Mouse (Mus musculus) cerebellum, postnatal 10 days (tissue): ENCODE results near the gene Nmnat3.

Experiments
- DNase-seq, 2 experiments: peaks; one replicate each; pipeline ENCODE4 v3.0.0; 2021; ENCODE audit warnings: mixed read lengths in 2 of 2

The Nmnat3 gene

DNA sequence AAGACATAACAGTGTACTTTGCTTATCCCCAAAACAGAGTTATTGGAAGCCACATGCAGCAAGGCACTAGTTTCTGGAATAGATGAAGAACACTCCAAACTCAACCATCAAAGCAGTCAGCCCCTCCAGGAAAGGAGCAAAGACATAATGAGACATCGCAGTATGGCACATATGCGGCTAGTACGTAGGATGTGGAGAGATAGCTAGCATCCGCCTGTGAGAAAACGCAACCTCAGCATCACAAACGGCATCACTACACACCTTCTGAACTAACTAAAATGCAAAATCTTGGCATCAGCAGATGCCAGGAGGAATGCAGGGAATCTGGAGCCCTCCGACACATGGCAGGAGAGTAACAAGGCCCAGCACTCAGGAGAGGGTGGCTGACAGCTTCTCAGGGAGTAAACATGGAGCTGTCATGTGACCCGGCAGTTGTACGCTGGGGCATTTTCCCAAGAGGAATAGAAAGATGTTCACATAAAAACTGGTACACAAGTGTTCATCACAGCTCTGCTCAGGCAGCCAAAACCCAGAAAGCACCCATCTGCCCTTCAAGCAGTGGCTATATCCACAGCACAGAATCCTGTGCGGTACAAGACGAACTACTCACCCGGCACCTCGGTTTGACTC is 80.2 kb downstream of the Nmnat3 start:
- no peak for DNase-seq

DNA sequence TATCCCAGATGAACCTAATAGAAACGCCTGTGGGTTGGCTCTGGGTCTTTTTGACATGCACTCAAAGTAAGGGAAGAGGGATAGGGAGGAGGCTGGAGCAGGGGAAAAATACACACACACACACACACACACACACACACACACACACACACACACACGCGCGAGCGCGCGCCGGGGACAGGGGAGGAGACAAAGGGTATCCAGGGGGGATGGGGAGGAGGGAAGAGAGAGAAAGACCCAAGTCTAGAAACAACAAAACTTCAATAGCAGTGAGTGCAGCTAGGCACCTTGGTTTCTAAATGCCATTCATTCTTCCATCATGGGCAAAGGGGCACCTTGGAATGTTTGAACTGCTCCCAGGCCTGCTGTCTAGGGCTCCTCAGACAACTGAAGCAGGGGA is 82.5 kb downstream of the Nmnat3 start:
- DNase-seq, result no peak

DNA sequence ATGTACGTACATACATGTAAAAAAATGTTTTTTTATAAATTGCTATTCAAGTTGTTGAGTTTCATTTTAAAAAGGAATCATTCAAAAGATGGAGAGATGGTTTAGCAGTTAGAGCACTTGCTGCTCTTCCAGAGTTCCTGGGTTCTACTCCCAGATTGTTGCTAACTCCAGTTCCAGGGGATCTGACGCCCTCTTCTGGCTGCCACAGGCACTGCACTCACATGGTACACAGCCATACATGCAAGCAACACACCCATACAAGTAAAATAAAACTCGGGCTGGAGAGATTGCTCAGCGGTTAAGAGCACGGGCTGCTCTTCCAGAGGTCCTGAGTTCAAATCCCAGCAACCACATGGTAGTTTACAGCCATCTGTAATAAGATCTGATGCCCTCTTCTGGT is 86.1 kb downstream of the Nmnat3 start:
- DNase-seq, result no peak

DNA sequence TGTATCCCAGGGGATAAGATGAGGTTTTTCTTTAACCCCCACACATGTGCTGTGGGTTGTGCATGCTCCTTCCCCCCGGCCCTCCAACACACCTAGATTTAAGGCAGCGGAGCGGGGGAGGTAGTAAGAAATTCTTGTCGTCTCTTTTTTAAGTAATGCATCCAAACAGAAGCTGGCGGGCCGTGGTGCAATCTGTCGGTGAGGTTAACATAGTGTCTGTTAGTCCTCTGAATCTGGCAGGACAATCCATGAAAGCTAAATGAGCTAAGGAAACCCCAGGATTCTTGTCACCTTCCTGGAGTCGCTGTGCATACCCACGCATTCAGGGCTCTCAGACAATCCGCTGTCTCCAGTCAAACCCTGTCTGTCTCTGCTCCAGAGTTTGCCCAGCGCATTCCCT is 87.7 kb downstream of the Nmnat3 start:
- no peak for DNase-seq

DNA sequence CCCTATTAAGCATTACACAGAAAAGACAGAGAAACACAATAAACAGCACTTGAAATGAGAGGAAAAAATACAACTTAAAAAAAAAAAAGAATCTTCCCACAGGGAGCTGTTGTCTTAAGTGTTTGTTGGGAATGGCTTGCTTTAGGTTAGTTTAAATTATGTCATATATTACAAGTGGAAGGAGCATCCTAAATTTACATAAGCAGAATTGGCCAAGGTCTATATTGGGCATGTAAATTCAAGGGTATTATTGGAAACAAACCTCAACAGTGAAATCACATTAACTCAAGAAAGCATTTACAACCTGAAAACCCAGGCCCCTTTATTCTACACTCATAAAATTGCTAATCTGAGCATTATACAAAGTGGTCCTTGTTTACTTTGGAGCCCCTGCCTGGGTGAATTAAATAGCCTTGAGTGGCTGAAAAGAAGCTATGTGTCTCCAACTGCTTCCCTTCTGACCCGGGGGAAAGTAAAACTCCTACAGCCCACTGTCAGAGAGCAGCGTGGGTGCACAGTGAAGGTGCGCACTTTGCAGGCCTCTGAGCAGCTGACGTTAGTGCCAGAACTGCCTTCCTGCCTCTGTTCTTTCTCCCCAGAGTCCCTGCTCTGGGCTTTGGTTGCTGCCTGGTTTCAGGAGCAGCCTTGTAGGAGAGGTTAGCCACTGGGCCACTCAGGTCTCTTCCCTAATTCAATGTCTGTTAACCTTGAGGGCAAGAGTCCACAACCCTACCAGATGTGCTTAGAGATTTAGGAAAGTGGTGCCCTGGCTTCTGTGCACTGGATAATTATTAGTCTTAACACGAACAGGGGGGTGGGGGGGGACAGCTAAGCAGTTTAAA is 88.3 kb downstream of the Nmnat3 start:
- no peak for DNase-seq

DNA sequence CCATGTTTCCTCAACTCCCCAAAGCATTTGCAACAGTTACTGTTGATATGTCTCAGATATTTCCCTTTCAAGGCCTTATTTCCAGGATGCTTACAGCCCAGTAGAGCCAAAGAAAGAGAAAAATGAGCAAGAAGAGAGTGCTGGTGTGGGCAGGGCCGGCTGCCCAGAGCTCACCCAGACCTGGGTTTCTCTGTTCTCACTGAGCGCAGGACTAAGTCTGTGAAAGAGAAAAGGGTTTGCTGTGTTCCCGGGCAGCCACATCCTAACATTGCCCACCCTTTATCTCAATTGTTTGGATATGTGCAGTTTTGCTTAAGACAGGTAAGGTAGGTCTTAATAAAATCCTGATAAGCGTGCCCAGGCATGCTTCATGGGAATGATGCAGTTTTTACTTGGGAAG is 92.5 kb downstream of the Nmnat3 start:
- DNase-seq, result no peak

DNA sequence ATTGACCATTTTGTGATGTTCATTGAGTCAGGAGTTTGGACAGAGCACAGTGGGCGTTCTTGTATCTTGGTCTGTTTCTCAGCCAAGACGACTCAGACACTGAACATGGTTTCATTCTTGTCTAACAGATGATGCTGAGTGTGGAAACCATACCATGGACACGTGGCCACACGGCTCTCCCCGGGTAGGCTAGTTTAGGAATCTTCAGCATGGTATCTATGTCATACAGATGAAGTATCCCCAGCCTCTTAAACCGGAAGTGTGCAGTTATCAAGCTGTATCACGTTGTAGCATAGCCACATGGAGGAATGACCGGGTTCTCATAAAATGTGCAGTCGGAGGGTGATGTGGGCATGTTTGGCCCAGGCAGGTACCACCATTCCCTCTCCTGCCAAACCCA is 93.4 kb downstream of the Nmnat3 start:
- DNase-seq, result no peak

DNA sequence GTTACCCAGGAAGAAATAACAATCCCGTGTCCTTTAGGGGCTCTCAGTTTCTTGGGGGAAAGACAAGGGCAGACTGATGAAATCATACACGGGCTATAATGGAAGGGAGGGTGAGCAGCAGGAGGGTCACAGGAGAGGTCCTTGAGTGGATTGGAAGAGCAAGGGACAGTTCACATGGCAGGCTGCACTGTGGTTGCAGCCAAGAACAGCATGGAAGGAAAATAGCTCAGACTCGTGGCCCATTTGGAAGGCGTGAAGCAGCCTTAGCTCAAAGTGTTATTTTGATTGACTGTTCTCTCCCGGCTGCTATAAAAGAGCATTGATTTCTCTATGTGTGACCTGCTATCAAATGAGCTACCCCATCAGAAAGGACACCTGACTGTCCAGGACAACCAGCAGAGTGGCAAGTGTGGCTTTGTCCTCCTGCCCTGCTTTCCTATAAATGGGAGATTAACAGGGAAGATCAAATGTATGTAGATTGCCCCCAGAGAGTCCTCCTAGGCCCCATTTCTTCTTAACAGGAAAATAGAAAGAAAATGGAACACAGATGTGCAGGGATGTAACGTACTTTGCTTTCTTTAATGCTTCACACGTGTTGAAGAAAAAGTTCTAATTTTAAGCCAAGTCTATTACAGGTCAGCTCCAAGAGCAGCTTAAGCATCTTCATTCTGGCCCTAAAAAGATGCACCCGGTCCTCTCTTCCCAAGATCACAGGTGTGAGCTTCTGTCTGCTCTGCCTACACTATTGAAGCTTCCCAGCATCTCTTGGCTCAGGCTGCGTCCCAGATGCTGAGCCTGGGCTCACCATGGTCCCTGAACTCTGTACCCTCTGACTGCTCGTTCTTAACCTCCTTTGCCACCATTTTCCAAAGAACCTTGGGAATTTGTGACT is 100.8 kb downstream of the Nmnat3 start:
- peak; percentile 54 to 64 for DNase-seq

DNA sequence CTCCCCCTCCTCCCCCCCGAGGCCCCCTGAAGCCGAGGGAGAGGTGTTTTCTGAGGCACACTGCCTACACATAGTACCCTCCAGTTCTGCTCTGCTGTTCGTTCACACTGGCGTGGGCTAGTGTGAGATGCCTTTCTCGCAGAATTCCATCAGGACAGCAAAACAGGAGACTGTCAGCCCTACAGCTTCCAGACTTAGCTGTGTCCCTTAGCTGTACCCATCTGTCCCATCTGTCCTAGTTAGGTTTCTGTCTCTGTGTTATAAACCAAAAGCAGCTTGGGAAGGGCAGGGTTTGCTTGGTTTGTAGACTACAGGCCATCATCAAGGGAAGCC is 101.4 kb downstream of the Nmnat3 start:
- no peak for DNase-seq

DNA sequence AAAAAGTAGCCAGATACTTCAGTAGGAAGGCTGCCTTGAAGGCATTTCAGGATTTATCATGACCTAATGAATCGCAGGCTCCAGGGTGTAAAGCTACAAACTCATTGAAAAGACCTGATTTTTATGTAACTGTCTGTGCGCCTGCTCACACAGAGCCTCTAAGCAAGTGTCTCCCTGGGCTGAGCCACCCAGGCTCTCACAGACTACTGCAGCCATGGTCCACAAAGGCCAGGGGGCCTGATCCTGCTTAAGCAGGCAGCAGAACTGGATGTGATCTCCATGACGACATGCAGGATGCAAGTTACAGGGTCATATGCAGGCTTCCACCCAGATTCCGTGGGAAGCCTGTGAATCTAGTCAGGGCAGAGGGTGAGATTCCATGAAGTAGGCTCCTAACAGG is 106.3 kb downstream of the Nmnat3 start:
- DNase-seq, result no peak

DNA sequence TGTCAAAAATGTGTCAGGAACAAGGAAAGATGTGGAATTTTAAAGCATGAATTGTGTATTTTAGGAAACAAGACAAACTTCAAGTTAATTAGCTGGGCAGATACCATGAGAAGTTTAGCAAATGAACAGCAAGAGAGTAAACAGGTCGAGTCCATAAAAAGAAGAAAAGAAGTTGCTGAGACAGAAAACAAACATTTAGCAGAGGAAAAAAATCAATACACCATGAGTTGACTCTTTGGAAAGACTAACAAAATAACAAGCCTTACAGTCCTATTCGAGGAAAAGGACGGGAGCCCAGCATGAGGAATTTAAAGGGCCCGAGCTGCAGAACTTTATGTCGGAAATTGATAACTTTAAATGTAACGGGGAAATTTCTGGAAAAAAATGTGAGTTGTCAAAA is 110.0 kb downstream of the Nmnat3 start:
- no peak for DNase-seq

DNA sequence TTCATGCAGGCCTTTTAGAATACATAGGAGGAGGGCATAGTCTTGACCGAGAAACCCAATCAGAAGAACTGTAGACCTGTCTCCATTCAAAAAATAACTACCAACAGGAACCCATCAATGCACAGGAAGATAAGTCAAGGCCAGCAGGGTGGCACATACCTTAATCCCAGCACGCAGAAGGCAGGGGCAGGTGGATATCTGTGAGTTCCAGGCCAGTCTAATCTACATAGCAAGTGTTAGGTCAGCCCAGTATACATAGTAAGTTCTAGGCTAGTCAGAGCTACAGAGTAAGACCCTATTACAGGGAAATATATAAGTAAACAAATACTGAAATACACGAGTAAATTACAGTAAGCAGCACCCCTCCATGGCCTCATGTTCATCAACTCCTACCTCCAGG is 110.6 kb downstream of the Nmnat3 start:
- no peak for DNase-seq

DNA sequence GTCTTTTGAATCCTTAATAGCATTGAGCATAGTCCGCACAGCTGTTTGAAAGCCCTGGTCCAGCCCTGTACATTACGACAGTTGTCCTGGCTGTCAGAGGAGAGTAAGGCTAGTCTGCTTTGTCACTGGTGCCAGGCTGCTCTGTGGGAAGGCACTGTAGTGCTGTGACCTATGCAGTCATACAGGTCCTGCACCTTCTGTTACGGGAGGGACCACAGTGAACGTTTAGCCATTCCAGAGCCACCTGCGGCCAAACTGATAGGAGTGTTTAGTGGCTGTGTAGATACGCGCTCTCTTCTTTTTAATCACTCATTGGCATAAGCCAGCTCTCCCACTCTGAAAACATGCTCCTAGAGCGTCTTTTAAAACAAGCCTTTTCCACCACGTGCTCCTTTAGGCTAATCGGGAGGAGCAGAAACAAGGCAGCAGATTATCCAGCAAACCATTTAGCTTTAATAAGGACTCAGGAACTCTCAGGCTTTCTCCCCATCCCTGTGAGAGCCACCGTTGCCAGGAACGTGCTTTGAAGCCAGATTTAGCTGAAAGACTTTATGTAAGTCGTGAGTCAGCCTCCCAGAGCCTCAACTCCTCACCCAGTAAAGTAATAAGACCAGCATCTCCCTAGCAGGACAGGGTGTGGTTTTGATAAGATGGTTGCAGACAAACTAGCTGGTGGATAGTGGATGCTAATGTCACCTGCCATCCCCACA is 113.1 kb downstream of the Nmnat3 start:
- DNase-seq, result peak; percentile 49 to 71

DNA sequence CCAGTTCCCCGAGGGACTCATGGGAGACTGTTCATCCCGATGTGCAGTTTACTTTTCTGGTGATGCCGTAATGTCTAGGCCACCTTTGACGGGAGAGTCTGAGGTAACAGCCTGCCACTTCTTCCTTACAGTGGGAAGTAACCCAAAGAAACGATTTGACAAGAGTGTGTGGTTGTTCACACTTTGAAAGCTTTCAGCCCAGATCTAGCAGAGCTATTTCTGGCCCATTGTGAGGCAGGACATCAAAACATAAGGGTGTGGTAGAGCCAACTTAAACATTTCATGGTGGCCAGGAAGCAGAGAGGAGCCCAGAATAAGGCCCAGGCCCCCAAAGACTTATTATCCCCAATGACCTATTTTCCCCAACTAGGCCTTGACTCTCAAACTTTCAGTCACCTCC is 114.4 kb downstream of the Nmnat3 start:
- no peak for DNase-seq

DNA sequence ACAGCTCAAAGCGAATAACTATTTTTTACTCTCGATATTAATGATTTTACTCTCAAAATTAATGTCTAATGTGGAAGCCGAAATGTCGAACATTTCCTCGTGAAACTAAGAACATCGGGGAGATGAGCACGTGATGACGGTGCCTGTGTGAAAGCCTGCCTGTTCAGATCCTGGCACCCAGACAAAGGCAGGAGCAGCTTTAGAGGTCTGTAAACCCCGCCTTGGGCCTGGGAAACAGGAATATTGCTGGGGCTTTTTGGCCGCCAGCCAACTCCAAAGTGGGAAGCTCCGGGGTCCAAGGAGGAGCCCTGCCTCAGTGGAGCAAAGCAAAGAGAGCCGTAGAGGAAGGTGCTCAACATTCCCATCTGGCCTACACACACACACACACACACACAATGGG is 120.5 kb downstream of the Nmnat3 start:
- DNase-seq, result peak; percentile 30 to 34

DNA sequence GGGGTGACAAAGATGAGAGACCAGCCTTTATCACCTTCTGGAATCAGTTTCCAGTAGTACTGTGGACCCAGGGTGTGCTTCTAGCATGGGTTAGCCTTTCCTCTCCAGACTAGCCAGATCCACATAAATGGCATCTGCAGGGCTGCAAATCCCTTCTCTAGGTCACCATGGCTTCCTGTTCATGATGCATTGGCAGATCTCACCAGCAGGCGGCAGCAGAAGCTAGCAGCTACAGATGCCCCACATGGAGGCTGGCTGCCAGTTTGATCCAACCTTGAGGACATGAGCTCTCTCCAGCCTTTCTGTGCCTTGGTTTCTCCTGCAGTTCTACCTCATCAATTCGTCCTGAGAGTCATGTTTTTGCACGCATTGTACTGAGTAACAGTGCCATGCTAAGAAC is 121.9 kb downstream of the Nmnat3 start:
- peak; percentile 89 to 90 for DNase-seq

DNA sequence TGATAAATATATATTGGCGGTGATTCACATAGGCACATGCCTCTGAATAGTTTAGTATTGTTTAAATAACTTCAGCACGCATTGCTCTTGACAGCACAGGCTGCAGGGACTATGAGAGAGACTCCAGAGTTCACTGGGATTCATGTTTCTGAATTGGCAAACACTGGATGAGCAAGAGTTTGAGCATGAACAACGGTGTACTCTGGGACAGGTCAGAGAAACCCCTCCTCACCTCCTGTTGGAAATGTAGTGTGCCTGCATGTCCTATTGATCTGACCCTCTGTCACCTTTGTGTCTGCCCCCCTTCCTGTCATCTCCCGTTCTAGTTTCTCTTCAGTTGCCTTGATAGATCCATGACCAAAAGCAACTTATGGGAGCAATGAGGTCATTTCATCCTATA is 128.2 kb downstream of the Nmnat3 start:
- DNase-seq, result no peak

DNA sequence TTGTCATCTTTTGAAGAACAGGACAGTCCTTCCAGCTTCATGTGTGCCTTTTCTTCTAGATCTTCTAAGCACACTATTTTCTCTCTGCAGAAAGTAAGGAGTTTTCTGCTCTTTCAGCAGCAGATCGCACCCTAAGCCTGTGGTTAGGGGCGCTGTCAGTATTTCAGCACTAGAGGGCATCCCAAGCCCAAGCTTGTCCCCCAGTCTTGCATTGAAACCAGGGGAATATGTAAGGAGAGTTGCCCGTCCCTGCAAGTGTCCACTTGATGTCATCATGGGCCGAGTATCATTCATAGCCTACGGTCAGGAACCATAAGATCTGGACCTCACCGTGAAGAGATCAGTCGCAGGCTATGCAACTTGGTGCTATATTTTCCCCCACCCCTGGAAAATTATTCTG is 130.7 kb downstream of the Nmnat3 start:
- peak; percentile 41 to 49 for DNase-seq

DNA sequence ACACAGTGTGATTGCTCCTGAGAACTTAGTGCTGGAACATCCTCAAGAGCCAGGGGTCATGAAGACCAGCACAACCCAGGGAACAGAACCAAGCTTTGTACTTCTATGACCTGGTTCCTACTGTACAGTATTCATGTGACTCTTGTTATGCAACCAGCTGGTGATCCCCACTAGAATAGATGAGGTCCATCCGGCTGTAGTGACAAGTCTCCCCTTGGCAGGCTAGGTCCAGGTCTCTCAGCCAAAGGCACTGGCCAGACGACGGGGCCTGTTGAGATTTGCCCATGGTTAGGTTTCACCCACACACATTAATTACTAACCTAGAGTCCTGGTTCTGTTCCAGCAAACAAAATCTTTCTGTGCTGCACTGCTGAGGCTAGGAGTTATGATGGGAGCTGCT is 131.1 kb downstream of the Nmnat3 start:
- no peak for DNase-seq

DNA sequence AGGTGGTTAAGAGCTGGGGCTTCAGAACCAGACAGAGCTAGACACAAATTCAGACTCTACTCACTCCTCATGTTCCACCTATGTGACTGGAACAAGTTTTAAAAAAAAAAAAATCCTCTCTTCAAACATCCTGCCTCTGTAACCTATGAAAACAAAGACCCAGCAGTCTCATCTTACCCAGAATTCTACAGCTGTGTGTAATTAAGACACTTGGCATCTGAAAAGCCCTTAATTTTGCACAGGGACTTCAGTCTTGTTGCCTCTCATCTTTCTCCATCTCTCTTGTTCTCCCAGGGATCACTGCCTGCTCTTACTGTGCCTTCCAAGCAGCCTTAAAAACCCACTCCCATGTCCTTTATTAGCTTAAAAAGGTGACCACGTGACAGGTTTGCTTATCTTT is 133.4 kb downstream of the Nmnat3 start:
- DNase-seq, result no peak

DNA sequence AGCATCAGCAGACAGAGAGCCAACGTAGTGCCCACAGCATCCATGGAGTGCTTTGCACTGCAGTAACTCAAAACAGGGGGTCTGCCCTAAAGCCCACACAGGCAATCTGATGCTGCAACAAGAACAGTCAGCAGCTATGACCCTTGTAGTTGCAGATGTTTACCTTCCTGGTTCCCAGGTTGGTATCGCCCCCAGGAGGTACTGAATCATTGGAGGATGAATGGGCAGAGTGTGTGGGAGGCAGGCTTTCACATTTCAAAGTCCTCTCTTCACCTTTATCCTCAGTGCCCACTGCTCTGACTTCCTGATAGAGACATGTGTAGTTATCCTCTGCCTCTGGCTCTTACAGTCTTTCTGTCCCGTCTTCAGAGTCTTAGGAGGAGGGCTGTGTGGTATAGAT is 134.7 kb downstream of the Nmnat3 start:
- DNase-seq, result no peak

DNA sequence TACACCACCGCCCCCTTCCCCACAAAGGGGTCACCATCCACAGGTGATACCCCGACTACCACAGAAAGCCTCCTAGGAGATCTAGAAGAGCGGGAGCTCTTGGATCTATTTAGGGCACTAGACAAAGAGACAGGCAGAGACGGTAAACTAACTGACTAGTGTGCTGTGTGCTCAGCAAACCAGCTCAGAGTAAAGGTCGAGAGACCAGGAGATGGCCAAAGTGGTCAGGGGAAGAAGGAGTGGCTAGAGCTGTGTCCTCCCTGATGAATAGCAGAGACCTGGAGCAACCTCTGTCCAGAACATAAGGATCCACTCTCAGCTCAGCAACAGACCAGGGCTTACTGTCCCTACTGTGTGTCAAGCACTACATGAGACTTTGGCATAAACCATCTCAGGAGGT is 135.4 kb downstream of the Nmnat3 start, which contains the start of gene Rbp1:
Rbp1 (plus strand) TSS at position 306 of the 400 bp plus-strand sequence.
- no peak for DNase-seq

DNA sequence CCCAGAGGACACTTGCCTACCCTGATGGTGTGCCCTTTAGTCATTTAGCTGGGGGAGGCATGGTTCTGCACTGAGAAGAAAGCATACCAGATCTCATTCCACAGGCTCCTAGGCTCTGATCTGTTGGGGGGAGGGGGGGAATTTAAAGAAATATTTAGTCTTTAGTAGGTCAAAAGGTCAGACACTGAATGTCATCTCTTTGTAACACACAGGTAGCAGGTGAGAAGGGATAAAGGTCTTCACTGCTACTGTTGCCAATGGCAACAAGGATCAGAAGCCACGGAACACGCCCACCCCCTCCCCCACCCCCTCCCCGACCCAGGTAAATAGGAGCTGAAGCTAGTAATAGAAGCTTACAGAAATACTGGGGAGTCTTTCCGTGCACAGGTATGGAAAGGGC is 136.5 kb downstream of the Nmnat3 start:
- no peak for DNase-seq
